Mouse (Mus musculus): ENCODE results near the gene Cd274.

Gene Cd274

DNA sequence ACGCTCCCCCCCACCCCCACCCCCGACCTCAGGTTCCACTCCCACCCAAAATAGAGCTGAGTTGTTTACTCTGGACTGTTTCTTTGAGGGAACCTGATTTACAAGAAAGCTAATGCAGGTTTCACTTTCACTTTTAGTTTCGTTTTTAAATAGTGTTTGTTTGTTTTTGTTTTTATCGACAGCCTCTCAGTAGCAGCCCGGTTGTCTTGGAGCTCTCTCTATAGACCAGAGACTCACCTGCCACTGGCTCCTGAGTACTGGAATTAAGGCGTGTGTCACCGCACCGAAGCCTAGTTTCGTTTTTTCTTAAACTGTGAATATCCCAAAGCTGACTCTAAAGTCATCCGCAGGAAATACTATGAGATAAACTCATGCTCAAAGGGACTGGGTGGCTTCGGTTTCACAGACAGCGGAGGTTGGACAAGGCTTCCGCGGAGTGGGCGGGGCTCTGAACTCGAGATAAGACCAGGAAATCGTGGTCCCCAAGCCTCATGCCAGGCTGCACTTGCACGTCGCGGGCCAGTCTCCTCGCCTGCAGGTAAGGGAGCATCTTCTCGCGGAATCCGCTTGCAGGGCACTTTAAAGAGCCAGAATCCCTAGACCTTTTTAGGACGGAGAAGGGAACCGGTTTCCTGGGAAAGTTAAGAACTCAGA, at the start of gene Cd274, which contains the start of gene Plgrkt:
Gene Cd274 (plus strand): TSS at position 487 of the 654 bp plus-strand sequence.
Gene Plgrkt (minus strand): TSS at position 422 of the 654 bp plus-strand sequence.
- no peak for DNase-seq (ENCODE audit: low read depth)

DNA sequence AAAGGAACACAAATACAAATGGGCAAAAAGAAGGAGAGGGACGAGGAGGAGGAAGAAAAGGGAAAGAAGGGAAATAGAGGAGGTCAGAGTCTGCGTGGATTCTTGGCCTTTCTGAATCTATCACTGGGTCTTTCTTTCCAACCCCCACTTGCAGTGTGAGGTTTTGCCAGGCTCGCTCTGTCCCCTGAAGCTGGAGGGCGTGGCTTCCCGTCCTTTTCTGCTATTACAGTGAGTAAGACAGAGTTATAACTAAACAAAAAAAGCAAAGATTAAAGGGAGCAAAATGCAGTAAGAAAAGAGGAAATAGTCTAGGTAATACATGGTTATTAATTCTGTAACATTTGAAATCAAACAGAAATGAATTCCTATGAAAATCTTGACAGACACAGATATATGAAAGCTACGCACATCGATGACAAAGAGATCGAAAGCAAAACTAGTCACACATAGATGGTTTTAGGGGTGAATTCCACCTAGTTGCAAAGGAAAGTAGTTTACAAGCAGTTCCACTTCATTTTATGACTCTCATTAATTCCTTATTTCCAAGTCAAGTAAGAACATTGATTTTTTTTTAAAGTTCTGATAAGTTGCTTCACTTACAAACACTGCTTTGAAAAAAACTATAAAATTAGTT, 43.7 kb upstream of the Cd274 start:
- no peak for DNase-seq (ENCODE audit: low read depth)

DNA sequence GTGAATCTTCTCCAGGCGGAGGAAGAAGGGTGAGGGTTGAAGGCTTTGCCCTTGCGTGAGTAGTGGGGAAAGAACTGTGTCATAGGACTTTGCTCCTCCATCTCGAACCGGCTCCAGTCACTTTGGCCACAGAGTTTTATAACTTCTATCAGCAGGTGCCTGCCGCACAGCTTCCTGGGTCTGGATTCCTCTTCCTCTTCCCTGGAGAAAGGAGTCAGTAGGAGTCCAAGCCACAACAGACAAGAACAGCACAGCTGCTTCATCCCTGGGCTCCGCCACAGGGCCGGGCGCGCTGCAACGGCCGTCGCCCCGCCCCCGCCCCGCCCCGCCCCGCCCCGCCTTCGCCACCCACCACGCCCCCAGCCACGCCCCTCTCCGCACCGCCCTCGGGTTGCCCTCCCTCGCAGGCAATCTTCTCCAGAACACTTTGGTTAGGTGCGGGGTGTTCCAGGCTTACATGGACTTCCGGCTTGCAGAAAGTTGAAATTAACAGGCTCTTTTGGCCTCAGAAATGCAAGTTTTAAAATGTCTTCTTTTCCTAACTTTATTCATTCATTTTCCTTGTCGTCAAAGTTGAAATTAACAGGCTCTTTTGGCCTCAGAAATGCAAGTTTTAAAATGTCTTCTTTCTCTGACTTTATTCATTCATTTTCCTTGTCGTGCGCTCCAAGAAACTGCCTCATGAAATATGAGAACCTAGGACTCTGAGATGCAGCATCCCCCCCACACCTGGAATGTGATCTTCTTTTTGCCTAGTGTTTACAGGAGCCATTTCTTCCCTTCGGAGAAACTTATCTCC, 42.0 kb upstream of the Cd274 start, which contains the start of gene Insl6:
Gene Insl6 (minus strand): TSS at position 304 of the 799 bp plus-strand sequence.
- no peak for DNase-seq (ENCODE audit: low read depth)

DNA sequence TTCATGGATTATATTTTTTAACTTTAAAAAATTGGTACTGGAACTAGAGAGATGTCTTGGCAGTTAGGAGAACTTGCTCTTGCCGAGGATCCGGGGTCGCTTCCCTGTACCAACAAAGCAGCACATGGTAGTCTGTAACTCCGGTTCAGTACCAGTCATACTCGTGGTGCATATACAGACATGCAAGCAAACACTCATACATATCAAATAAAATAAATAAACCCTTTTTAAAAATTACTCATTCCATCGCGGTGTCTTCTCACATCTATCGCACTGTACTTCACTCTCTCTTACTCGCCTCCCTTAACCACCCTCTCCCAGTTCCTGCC, 41.4 kb upstream of the Cd274 start:
- DNase-seq (ENCODE audit: low read depth) = no peak

DNA sequence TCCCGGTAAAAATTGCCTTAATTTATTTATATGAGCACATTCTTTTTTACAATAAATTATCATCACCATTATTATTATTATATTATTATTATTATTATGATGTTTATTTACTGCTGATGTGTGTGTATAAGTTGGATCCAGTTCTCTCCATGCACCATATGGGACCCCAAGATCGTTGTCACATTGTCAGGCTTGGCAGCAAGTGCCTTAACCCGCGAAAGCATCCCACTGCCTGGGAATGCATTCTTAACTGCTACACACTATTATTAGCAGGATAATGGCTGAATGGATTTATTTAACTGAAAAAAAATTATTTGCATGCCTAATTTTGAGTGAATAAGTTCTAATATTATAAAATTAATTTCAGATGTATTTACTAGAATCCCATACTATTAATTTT, 40.9 kb upstream of the Cd274 start:
- no peak for DNase-seq (ENCODE audit: low read depth)

DNA sequence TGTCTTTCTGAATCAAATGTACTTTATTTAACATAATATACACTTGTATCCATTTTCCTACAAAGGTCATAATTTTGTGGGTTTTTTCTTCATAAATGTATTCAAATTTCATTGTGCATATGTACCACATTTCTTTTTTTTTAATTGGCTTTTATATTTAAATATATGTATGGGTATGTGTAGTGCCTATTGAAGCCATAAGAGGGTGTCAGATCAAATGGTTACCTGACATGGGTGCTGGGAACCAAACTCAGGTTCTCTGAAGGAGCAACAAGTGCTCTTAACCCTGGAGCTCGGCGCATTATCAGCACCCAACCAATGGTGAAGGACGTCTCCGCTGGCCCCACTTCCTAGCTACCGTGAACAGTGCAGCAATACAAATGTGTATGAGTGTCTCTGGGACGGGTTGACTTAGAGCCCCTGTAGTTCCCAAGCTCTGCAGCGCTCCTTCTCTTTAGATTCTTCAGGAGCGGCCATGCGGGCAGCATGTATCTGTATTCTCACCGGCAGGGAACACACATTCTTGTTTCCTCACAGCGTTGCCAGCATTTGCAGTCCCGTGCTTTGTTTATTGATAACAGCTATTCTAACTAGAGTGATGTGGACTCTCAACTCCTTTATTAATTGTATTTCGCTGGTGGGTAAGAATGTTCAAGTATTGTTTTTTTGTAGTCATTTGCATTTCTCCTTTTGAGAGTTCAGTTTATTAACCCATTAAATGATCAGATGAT, 40.3 kb upstream of the Cd274 start:
- DNase-seq (ENCODE audit: low read depth) = no peak

DNA sequence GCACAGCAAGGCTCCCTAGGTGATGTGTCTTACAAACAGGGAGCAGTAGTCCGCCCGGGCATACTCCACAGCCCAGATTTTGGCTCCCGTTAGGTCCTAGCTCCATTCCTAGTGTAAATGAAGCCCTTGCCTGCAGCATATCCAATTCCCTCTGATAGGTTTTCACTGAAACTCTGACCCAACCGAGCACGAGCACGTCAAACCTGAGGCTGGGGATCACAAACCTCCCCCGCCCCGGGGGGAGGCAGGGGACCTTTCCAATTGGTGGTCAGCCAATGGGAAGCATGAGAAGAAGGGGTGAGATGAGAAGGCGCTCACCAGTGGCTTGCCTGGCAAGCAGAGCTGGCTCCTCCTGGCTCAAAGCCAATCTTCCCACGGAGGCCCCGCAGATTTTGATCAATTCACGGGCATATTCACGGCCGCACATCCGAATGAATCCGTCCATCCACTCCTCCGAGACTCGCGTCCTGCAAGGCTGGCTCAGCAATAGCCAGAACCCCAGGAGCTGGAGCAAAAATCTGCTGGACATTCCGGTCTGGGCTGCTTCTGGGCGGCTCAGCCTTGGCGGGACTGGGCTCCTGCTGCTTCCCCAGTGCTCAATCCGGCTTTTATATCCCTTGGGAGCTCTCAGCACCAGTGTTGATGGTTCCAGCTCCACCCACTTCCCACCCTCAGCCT, 33.0 kb upstream of the Cd274 start, which contains the start of gene Rln1:
Gene Rln1 (minus strand): TSS at position 603 of the 678 bp plus-strand sequence.
- no peak for DNase-seq (ENCODE audit: low read depth)

DNA sequence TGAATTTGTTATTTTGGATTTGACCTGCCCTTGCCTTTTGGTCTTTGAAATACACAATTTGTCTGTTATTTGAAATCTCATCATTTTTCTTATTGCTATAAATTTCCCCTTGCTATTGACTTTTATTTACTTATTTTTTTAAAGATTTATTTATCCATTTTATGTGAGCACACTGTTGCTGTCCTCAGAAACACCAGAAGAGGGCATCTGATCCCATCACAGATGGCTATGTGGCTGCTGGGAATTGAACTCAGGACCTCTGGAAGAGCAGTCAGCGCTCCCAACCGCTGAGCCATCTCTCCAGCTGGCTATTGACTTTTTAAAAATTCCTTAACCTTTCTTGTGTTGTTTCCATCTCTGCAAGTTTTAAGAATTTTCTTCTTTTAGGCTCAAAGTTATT, 30.6 kb upstream of the Cd274 start:
- DNase-seq (ENCODE audit: low read depth) = no peak

DNA sequence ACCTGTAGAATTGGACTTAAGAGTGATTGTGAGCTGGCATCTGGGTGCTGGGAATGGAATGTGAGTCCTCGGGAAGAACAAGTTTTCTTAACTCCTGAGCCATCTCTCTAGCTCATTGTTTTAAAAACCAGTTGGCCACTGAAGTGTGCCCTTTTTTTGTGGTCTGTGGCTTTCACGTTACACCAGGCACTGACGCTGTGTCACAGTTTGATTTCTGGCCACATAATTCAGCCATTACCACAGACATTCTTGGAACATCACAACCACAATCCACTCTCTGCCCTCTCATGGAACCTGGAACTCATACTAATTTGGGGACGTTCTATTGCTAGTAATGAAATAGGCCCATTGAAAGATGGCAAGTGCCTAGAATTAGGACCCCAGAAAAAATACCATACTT, 26.2 kb upstream of the Cd274 start:
- DNase-seq (ENCODE audit: low read depth) = no peak

DNA sequence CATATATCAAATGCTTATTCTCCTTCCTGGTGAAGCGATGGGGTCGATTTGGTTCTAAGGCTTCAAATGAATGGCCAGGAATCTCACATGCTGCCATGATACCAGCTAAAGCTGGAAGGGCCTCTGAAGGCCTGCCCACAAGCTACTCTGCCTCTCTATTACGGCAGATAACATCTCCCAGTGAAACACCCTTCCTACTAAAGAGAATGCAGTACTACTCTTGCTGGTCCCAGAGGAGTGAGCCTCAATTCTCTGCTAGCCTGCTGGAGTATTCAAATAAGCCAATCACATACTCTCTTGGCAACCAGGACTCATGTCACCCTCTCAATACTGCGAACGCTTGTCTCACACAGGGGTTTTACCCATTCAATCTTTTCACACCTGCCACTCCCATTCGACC, 25.0 kb upstream of the Cd274 start:
- no peak for DNase-seq (ENCODE audit: low read depth)

DNA sequence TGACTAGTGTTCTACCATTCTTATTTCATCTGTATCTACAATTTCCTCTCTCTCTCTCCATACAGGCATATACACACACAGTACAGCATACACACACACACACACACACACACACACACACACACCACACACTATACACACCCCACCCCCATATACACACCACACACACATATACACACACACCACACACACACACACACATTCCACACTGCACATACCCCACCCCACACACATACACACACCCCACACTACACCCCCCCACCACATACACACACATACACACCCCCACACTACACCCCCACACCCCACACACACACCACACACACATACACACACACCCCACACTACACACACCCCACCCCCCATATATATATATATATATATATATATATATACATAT, 22.4 kb upstream of the Cd274 start:
- no peak for DNase-seq (ENCODE audit: low read depth)

DNA sequence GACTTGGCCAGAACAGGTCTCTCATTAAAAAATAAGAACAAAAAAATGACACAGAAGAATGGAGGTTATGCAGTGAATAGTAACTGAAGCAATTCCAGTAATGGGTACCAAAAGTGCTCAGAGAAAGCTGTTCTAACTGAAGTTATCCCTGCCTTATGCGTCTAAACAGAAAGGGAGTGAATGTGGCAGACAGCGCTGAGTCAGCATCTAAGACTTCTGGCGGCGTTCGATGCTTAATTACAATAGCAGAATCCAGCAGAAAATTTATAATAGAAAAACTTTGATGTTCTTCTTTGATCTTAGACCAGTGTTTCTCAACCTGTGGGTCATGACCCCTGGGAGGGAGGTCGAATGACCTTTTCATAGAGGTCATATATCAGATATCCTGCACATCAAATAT, 21.6 kb upstream of the Cd274 start:
- no peak for DNase-seq (ENCODE audit: low read depth)

DNA sequence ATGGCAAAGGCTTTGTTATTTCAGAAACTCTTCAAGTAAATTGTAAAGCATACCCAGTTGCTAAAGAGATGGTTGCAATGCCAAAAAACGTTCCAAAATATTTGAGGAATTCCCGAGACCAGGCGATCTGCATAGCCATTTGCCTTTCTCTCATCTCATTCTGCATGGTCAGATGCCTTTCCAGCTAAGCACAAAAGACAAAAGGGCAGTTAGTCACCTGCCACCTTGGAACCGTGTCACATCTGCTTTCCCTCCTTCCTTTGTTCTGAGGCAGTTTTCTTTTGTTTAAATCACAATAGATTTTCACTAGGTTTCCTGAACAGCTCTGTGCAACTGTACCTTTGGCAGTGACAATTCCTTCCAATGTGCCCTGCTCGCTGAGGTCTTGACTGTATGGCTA, 16.3 kb upstream of the Cd274 start:
- DNase-seq (ENCODE audit: low read depth) = no peak

DNA sequence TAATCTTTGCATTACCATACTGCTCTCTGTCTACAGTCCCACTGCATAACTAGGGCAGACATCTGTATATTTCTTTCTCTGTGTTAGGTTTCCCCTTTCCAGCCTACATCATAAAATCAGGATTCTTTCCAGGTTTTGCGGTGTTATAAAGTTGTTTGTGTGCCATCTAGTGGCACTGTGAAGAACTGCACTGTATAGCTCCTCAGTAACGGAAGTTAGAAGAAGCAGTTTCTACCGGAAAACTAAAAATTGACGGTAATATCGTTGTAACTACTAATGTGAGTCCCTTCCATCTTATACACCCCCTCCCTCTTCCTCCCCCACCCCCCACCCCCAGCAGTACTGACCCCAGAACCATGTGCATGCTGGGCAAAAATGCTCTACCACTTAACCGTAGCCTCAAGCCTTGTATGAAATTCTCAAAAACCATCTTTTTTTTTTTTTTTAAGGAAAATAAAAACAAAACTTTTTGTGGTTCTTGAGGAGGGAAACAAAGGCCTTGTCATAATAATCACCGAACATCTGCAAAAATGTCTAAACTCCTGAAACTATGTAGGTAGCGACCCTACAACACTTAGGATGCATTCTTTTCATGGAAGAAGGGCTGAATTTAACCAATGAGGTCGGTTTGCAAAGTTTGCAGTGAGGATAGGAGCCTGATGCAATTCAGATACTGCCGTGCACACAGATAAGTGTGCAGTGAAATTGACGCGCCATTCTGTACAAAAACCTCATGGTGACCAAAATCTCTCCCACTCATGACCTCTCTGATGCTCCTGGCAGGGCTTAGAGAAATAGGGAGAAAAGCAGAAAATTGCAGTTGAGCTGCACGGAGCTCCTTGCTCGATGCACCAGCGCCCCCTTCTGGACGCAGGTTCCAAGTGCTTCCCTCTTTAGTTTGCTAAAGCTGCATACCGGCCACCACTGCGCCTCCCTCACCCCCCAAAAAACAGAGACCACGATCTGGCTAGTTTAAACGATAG, 12.1 kb upstream of the Cd274 start:
- DNase-seq (ENCODE audit: low read depth) = no peak

DNA sequence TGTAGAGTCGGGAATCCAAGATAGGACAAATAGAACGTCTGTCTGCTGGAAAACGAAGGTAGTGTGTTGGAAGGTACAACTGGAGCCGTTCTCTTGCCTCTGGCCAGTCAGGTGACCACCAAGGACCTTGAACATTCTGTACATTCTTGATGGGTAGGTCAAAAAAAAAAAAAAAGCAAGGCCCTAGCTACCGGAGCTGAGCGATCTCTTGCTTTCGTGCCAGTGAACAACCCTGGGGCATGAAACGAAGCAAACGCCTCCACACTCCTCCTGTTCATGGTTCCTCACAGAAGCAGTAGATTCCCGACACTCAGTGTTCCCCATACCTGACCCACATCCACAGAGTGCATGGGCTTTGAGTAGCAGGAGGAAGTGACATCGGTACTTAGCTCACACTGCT, 11.0 kb upstream of the Cd274 start:
- no peak for DNase-seq (ENCODE audit: low read depth)

DNA sequence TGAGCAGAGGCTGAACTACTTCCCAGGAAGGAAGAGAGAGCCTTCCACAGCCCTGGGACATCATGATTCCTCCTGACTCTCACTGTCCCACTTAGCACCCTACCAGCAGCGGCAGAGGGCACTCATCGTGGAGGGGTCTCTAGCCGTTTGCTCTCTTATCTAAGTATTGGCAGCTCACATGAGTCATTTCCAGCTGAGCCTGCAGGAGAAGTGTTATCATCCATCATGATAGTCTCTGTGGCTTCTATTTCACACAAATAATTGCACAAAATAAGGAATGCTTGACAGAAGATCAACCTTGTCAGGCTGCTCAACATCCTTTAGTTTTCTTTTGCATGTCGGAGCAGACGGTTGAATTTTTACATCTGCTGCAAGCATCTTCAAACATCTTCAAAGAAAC, 7.0 kb upstream of the Cd274 start:
- DNase-seq (ENCODE audit: low read depth) = no peak

DNA sequence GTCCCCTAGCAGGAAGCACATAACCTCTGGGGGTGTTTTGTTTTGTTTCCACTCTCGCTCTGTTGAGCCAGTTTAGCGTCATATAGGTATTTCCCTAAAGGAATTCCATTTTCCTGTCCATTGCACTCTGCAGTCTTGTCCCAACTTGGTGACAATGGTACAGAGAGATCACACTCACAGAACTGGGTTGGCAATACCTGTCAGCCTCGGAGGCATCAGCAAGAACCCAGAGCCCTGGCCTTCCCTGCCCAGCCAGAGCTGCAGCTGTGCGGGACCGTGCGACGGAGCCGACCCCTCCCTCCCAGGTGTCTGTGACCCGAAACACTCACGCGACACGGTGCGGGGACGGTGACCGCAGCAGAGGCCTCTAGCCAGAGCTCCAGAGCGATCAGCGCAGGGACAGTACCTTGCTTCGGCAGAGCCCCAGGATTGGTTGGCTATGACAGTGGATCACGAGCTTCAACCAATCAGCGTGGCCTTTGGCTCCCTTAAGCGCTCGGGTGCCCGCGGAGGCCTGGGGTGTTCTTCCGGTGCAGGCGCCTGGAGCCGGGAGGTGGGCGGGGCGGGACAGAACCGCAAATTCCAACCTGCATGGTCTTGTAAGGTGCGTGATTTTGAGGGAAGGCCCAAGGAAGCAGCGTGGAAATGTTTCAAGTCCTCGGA, 5.7 kb upstream of the Cd274 start:
- peak; percentile 80 for DNase-seq (ENCODE audit: low read depth)

DNA sequence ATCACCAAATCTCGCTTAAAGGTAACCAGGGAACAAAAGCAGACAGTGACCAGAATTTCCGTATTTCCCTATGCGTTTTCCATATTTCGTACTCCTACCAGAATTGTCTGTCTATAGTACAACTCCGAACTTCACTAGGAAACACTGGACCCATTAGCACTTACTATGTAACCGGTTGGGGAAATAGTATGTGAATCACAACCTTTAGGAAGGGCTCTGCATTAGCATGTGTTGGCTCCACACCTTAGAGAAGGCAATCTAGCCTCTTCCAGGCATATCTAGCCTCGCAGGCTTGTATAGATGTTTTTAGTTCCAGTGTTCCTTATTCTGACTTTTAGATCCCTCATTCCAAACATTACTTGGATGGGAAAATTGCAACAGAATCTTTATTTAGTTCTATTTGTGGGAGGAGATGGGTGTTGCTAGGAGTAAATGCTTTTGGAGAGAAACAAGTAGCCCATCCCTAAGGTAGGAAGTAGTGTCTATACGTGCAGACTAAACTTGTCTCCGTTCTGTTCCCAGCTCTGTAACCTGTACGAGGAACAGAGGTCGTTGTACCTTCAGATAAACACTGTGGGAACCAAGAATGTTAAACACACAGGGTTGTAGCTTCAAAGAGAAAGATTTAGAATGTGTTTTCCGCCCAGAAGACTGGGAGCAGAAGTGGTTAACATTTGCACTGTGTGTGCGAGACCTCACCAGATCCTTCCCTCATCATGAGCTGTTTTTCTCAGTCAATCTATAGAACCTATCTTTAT, 4.9 kb upstream of the Cd274 start:
- DNase-seq (ENCODE audit: low read depth) = no peak

DNA sequence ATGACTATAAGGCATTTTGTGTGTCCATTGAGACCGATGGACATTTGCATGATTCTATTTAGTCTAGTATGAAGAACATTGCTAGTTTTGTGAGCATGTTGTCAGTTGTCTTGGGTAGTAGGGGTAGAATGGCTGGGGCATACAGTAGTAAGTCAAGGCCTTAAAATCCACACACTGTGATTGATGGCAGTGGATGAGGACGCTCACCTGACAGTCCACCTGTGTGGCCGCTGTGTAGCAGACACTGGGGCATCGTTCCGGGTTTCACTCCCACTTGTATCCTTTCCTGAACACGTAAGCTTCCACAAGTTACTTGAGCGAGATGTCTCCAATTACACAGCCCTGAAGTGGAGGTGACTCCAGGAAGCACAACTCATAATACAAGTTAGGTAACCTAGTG, 3.7 kb upstream of the Cd274 start:
- DNase-seq (ENCODE audit: low read depth) = no peak

Data from fibroblast of lung, adult 2 months (primary cell).